Mouse (Mus musculus) limb, embryonic 11.5 days (tissue): Measurements from ENCODE around the gene Cadps. TPM values are rescaled to one million over a fixed set of nuclear protein-coding genes. Genes with fewer than 3 reads are reported as not detected.

Experiments used
- ATAC-seq: fragments of 200-750 bp; cut with Nextera tagmentation; 2 replicates; pipeline ENCODE4 v1.8.0; 2017; ENCODE audit warnings: low read depth; ENCODE audit not compliant: insufficient number of reproducible peaks, low FRiP score, low TSS enrichment
- DNase-seq: peaks from one replicate; pipeline ENCODE4 v3.0.0-alpha.2; 2015; ENCODE audit warnings: low spot score
- H3K27ac ChIP-seq: fragments of 300-500 bp; sonication (generic); replicated peaks from 2 replicates; pipeline ENCODE4 v1.5.1; 2014; ENCODE audit warnings: low read depth, mild to moderate bottlenecking, low read length
- H3K27me3 ChIP-seq: fragments of 300-500 bp; sonication (generic); 2 replicates; pipeline ENCODE4 v1.6.1; 2014; ENCODE audit warnings: mild to moderate bottlenecking, low read length, mixed read lengths; ENCODE audit not compliant: control insufficient read depth, insufficient read depth
- H3K36me3 ChIP-seq: fragments of 300-500 bp; sonication (generic); 2 replicates; pipeline ENCODE4 v1.6.1; 2014; ENCODE audit warnings: mild to moderate bottlenecking, low read length, moderate library complexity, mixed read lengths; ENCODE audit not compliant: control insufficient read depth, insufficient read depth
- H3K4me1 ChIP-seq: fragments of 300-500 bp; sonication (generic); 2 replicates; pipeline ENCODE4 v1.6.1; 2014; ENCODE audit warnings: low read length, mixed read lengths; ENCODE audit not compliant: control insufficient read depth, insufficient read depth
- H3K4me2 ChIP-seq: fragments of 300-500 bp; sonication (generic); 2 replicates; pipeline ENCODE4 v1.6.1; 2014; ENCODE audit warnings: low read depth, mild to moderate bottlenecking, moderate library complexity; ENCODE audit not compliant: severe bottlenecking
- H3K4me3 ChIP-seq: fragments of 300-500 bp; sonication (generic); 2 replicates; pipeline ENCODE4 v1.5.1; 2014; ENCODE audit warnings: low read depth, low read length
- H3K9ac ChIP-seq: fragments of 300-500 bp; sonication (generic); 2 replicates; pipeline ENCODE4 v1.6.1; 2014; ENCODE audit warnings: mild to moderate bottlenecking, low read length
- H3K9me3 ChIP-seq: fragments of 300-500 bp; sonication (generic); 2 replicates; pipeline ENCODE4 v1.6.1; 2016; ENCODE audit warnings: low read length; ENCODE audit not compliant: control insufficient read depth
- WGBS: fragments of 180-500 bp; shearing (Covaris S2); extraction: QIAGEN DNeasy Blood & Tissue Kit; methylation state at CpG from one replicate; pipeline ENCODE4 v1.1.7; 2014; 5-methylcytosine and 5-hydroxymethylcytosine counted together
- polyA plus RNA-seq: library from polyadenylated mRNA; unstranded; fragments of >200 nt; fragmentation: Nextera tagmentation; extraction: Ambion mirVana; gene quantifications from 2 replicates; pipeline ENCODE4 v1.2.1, GENCODE M21; 2014

Cadps gene
- polyA plus RNA-seq, 1 experiment from 2014 or later = 0.36 TPM

DNA sequence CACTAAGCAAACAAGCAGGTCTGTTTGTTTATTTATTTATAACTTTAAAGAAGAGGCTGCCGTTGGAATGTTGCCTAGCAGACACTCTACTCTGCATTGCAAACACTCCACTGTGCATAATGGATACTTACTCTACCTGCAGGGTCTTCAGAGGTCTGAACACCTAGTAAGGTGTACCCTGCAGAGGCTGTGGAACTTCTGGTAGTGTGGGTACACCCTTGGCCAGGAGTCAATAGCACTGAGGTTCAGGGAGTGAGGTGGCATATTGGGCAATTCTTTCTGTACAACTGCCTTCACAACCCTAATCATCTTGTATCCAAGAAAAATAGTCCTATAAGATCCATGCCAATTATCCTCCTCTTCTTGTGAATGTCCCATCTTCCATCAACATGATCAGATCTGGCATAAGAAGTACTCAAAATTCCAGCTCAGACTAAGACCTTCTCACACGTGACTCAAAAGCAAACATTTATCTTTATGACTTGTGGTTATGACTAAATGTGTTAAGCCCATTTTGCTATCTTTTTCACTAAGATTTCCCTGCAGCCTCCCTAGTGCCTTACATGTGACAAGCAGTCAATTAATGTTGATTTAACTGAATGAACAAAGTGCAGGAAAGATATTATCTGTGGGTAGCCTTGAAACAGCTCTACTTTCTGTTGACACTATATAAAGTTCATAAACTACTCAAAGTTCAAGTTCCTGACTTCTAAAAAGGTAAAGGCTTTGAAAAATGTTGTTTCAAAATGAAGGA lies 106.8 kb downstream of the Cadps start:
- H3K27me3 ChIP-seq = no peaks in the 10 kb centered on the region
- no peak overlapping the region for H3K4me3 ChIP-seq
- DNase-seq (no peak), ATAC-seq (no peak)
- H3K4me2 ChIP-seq = no peak overlapping the region
- H3K4me1 ChIP-seq = no peaks in the 10 kb centered on the region
- no peaks in the 10 kb centered on the region for H3K9me3 ChIP-seq
- H3K9ac ChIP-seq = no peak overlapping the region
- no peak overlapping the region for H3K27ac ChIP-seq
- WGBS = 72% methylated on average over 2 of the region's 2 CpGs
- H3K36me3 ChIP-seq = no peaks in the 10 kb centered on the region

DNA sequence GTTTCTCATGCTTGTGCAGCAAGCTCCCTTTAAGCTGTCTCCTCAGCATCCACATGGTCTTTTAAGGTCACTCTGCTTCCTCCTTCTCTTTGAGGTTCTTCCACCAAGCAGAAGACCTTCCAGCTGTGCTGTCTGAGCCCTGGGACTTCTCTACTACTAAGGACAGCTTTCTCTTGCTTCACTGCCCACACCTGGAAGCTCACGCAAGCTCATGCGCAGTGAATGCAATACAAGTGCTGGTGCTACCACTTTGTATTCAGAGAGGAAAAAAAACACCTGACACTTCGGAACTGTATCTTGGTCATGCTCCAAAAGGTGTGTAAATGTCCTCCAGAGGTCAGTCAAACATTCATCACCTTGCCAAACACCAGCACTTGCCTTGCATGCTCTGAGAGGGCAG lies 115.5 kb downstream of the Cadps start:
- H3K4me3 ChIP-seq = no peak overlapping the region
- no peak overlapping the region for H3K4me2 ChIP-seq
- no peak overlapping the region for H3K27ac ChIP-seq
- no peaks in the 10 kb centered on the region for H3K9me3 ChIP-seq
- WGBS = 89% methylated on average over 3 of the region's 3 CpGs
- H3K4me1 ChIP-seq = no peaks in the 10 kb centered on the region
- no peaks in the 10 kb centered on the region for H3K27me3 ChIP-seq
- DNase-seq = no peak
- H3K9ac ChIP-seq = no peak overlapping the region
- no peak for ATAC-seq
- H3K36me3 ChIP-seq = no peaks in the 10 kb centered on the region

DNA sequence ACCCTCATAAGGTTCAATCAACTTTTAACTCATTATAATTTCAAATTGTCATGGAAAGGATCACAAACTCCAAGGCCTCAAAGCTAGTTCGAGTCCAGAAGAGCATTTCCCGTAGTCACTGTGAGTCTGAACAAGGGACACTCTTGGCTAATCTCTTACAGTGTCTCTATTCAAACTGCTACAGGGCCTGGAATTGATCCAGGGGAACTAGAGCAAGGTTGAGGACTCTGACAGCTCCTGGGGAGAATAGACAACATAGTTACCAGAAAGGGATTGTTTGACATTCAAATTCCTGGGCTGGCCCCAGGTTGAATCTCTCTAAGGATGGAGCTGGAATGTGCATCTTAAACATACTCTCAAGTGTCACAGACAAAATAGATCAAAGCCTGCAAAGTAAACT lies 118.4 kb downstream of the Cadps start:
- H3K4me2 ChIP-seq = no peak overlapping the region
- no peaks in the 10 kb centered on the region for H3K4me1 ChIP-seq
- H3K9me3 ChIP-seq = no peaks in the 10 kb centered on the region
- no peaks in the 10 kb centered on the region for H3K27me3 ChIP-seq
- no peak overlapping the region for H3K4me3 ChIP-seq
- H3K9ac ChIP-seq = no peak overlapping the region
- no peaks in the 10 kb centered on the region for H3K36me3 ChIP-seq
- ATAC-seq (no peak), DNase-seq (no peak)
- WGBS = 89% methylated on average over 2 of the region's 2 CpGs
- H3K27ac ChIP-seq = no peak overlapping the region

DNA sequence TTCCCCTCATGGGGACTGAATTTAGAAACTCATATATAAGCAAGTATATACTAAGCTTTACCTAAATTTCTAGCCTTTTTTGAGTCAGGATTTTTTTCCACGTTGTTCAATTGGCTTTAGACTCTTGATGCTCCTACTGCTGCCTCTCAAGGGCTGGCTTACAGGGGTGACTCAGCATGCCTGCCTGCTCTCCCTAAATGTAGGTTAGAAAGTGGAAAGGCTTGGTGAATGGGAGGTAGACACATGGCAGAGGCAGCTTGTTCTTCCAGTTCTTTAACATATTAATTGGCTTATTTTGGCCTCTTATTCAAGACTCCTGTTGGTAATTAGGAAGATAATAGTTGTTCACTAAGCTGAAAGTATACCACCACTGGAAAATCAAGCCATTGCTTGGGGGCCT lies 132.7 kb downstream of the Cadps start:
- no peak for DNase-seq
- 43% methylated on average over 1 of the region's 1 CpGs for WGBS

DNA sequence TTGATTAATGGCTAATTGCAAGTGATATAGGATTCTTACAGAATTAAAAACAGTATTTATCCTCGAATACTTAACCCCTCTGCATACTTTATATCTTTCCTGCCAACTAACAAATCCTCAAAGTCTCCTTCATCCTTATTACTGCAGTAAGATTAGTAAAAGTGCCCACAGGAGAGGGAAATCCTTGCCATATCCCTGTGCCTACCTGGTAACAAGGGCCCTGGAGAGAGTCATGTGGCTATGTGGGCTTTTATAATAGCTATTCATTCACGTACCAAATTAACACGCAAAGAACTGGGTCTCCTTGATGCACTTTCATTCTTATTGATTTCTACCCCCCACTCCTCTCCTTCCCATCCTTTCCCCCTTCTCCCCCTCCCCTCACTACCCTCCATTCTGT lies 137.9 kb downstream of the Cadps start:
- Histone ChIP-seq H3K4me2 (no peak overlapping the region), H3K36me3 (no peaks in the 10 kb centered on the region), H3K4me1 (no peaks in the 10 kb centered on the region), H3K9ac (no peak overlapping the region), H3K27me3 (no peaks in the 10 kb centered on the region), H3K27ac (no peak overlapping the region), H3K9me3 (no peaks in the 10 kb centered on the region), H3K4me3 (no peak overlapping the region)
- 78% methylated on average over 3 of the region's 3 CpGs for WGBS
- DNase-seq (no peak), ATAC-seq (no peak)

More for the DNA sequence above, 132.7 kb downstream of the Cadps start:
- Histone ChIP-seq H3K9me3 (no peaks in the 10 kb centered on the region), H3K27me3 (no peaks in the 10 kb centered on the region), H3K27ac (no peak overlapping the region), H3K4me2 (no peak overlapping the region), H3K9ac (no peak overlapping the region), H3K4me3 (no peak overlapping the region), H3K4me1 (no peaks in the 10 kb centered on the region), H3K36me3 (no peaks in the 10 kb centered on the region)
- ATAC-seq = no peak

DNA sequence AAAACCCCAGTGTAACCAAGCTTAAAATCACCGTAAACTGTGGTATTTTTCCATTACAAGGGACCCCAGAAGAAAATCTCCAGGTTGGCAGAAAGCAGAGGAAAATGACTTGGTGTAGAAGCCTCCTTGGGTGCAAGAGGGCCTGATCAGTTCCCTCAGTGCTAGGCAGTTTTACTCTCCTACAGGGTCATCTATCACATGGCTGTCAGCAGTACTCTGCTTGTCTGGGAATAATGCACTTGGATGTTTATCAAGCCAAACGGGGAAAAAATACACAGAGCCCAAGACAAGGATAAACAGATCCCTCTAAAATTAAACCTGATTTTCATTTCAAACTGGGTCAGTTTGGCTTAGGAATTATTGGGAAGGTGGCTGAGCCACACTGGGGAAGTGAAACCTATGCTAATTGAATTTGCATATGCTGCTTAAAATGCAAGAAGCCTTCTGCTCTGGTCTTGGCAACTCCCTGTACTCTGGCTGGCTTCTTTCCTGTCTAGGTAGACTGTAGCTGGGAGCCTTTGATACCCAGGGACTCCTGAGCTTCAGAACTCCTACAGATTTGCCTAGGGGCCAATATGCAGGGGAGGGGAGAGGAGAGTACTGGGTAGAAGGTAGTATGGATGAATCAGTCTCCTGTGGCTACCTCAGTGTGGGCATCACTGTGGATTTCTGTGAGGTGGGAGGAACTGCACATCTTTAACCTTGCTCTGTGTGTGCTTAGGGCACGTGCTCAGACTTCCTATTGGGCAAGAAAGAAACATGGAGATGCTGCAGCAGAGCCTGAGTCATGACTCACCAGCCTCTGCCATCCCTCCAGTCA lies 141.8 kb downstream of the Cadps start:
- Histone ChIP-seq H3K4me1 (no peaks in the 10 kb centered on the region), H3K4me3 (no peak overlapping the region), H3K4me2 (no peak overlapping the region), H3K27ac (no peak overlapping the region), H3K9ac (no peak overlapping the region), H3K9me3 (no peaks in the 10 kb centered on the region), H3K36me3 (no peaks in the 10 kb centered on the region), H3K27me3 (no peaks in the 10 kb centered on the region)
- DNase-seq (no peak), ATAC-seq (no peak)
- 41% methylated on average over 3 of the region's 3 CpGs for WGBS

DNA sequence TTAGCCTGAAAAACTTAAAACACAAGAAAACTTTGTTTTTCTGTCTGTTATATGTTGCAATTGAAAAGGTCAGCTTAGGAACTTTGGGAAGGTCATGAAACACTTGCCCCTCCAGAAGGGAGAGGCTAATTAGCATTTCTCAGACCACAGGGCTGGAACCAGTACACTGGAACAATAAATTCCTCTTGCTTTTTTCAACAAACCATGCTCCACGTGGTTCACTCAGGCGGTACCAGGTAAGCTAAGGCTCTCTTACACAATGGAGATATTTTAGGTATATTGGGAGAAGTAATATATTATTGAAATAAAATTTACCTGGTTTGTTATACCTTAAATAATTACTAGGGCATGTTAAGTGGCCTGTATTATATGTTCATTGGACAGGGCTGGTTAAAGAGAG lies 161.4 kb downstream of the Cadps start:
- Histone ChIP-seq H3K27me3 (no peaks in the 10 kb centered on the region), H3K9me3 (no peaks in the 10 kb centered on the region), H3K27ac (no peak overlapping the region), H3K4me2 (no peak overlapping the region), H3K4me3 (no peak overlapping the region), H3K9ac (no peak overlapping the region), H3K36me3 (no peaks in the 10 kb centered on the region), H3K4me1 (no peaks in the 10 kb centered on the region)
- no peak for DNase-seq
- no peak for ATAC-seq
- 84% methylated on average over 2 of the region's 2 CpGs for WGBS

DNA sequence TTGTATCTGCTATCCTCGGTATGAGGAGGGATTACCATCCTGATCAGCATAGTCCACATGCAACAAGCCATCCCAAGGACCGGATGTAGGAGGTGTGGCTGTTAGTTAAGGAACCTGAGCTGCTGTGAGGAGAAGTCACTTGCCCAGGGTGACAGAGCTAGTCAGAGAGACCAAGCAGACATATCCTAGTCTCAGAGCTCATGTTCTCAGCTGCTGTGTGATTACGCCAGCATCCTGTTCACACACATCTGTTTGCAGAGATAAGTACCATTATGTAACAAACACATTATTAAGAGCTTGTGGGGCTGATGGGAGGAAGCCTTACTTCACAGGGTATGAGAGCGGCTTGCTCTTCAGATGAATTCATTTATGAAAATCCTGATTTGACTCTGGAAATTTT lies 165.5 kb downstream of the Cadps start:
- 78% methylated on average over 4 of the region's 4 CpGs for WGBS
- H3K36me3 ChIP-seq = no peaks in the 10 kb centered on the region
- no peak for ATAC-seq

More for the DNA sequence above, 165.5 kb downstream of the Cadps start:
- H3K27ac ChIP-seq = no peak overlapping the region
- DNase-seq = no peak
- H3K27me3 ChIP-seq = no peaks in the 10 kb centered on the region
- H3K9ac ChIP-seq = no peak overlapping the region
- H3K4me1 ChIP-seq = no peaks in the 10 kb centered on the region
- H3K9me3 ChIP-seq = no peaks in the 10 kb centered on the region
- H3K4me2 ChIP-seq = no peak overlapping the region
- H3K4me3 ChIP-seq = no peak overlapping the region
